Mouse (Mus musculus) bone marrow macrophage, adult 2 months (primary cell): ENCODE data around the gene Antxr1.

Experiments
- CTCF ChIP-seq: IDR thresholded peaks from 2 replicates; pipeline ENCODE4 v1.5.1; 2012; ENCODE audit warnings: low read depth, mild to moderate bottlenecking, low read length, moderate library complexity
- POLR2A ChIP-seq: IDR thresholded peaks from 2 replicates; pipeline ENCODE4 v1.6.1; 2012; ENCODE audit warnings: mild to moderate bottlenecking, low read depth, low read length, borderline replicate concordance

GRCm38 (mm10) chr6:87312761-87313160, 22.9 kb downstream of the Antxr1 start:
- no peak for TF ChIP-seq CTCF
- no peak for TF ChIP-seq POLR2A
